Mouse (Mus musculus): ENCODE results near the gene Rnf157.

- TF ChIP-seq CTCF (conservative IDR thresholded peaks at IDR 0.05 in 1 of 2, IDR thresholded peaks at IDR 0.05 in 1 of 2; ENCODE audit: low read depth in 2 of 2, low read length in 2 of 2) (peak in 1 of 2 experiments; percentile 10; a peak in 1 of 4 replicates), GABPA (IDR thresholded peaks at IDR 0.05; ENCODE audit: insufficient replicate concordance, low read depth, low read length) (no peak)
These were observed 25.5 kb downstream of the Rnf157 start for GRCm38 (mm10) chr11:116387086-116388071.

Data from CH12.LX (cell line).